Mouse (Mus musculus) heart, embryonic 12.5 days (tissue): ENCODE data around the gene Rdh12. TPM values are rescaled to one million over a fixed set of nuclear protein-coding genes. Genes with fewer than 3 reads are reported as not detected.
"Not testable (repeated sequence)": the region's sequence is repeated elsewhere in the genome, so short reads cannot be mapped to it uniquely, and the experiment has no call there.

Source experiments
- ATAC-seq: fragments of 200-750 bp; cut with Nextera tagmentation; 2 replicates; pipeline ENCODE4 v1.8.0; 2017; ENCODE audit warnings: moderate TSS enrichment, moderate library complexity; ENCODE audit not compliant: insufficient number of reproducible peaks, low FRiP score
- H3K27ac ChIP-seq: fragments of 300-500 bp; sonication (generic); 2 replicates; pipeline ENCODE4 v1.5.1; 2016; ENCODE audit warnings: mild to moderate bottlenecking, moderate library complexity; ENCODE audit not compliant: poor library complexity, severe bottlenecking
- H3K27me3 ChIP-seq: fragments of 300-500 bp; sonication (generic); replicated peaks from 2 replicates; pipeline ENCODE4 v1.6.1; 2016; ENCODE audit warnings: mild to moderate bottlenecking, moderate library complexity
- H3K36me3 ChIP-seq: fragments of 300-500 bp; sonication (generic); 2 replicates; pipeline ENCODE4 v1.6.1; 2016; ENCODE audit warnings: mild to moderate bottlenecking, moderate library complexity
- H3K4me1 ChIP-seq: fragments of 300-500 bp; sonication (generic); replicated peaks from 2 replicates; pipeline ENCODE4 v1.6.1; 2016; ENCODE audit warnings: mild to moderate bottlenecking
- H3K4me2 ChIP-seq: fragments of 300-500 bp; sonication (generic); 2 replicates; pipeline ENCODE4 v1.6.1; 2016; ENCODE audit warnings: mild to moderate bottlenecking, moderate library complexity
- H3K4me3 ChIP-seq: fragments of 300-500 bp; sonication (generic); 2 replicates; pipeline ENCODE4 v1.5.1; 2016; ENCODE audit warnings: mild to moderate bottlenecking
- H3K9ac ChIP-seq: fragments of 300-500 bp; sonication (generic); 2 replicates; pipeline ENCODE4 v1.6.1; 2016; ENCODE audit warnings: mild to moderate bottlenecking, moderate library complexity
- H3K9me3 ChIP-seq: fragments of 300-500 bp; sonication (generic); replicated peaks from 2 replicates; pipeline ENCODE4 v1.6.1; 2016; ENCODE audit warnings: mild to moderate bottlenecking, moderate library complexity
- WGBS: fragments of 180-500 bp; shearing (Covaris S2); methylation state at CpG from one replicate; pipeline ENCODE4 v1.1.7; 2016; 5-methylcytosine and 5-hydroxymethylcytosine counted together
- polyA plus RNA-seq: library from polyadenylated mRNA; unstranded; fragments of >200 nt; fragmentation: Nextera tagmentation; extraction: Ambion mirVana; gene quantifications from 2 replicates; pipeline ENCODE4 v1.2.1, GENCODE M21; 2016

Gene Rdh12
- 0.51 and 0.87 TPM in 2 replicates for polyA plus RNA-seq

DNA sequence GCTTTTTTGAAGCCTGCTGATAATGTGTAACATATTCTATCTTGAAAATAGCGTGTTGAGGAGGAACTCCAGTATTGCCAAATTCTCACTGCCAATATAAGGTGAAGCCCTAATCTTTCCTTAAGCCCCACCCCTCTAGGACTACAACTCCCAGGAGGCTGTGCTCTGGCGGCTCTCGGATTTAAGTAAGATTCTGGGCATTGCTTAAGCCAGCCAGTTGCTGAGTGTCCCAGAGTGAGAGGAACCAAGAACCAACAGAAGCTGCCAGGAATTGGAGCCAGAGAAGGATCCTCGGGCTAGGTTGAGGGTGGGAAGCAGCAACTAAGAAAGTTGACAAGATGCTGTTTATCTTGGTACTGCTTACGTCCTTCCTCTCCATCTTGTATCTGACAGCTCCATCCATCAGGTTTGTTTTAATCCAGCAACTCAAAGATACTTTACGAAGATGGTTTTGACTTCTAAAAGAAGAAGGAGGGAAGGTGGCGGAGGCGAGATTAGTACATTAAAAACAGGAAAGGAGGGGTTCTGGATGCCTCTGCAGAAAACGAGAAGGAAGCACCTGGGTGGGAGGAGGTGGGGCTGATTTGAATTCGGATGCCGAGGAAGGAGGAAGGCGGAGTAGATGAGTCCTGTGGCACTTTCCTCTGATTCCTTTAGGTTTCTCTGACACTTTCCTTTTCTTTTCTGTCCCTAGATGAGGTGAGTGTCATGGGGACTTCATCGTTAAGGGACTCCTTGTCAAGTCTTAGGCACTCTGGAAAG is at the start of gene Rdh12:
Rdh12 (plus strand) TSS at position 212 of the 762 bp plus-strand sequence.
- 5% methylated on average over 13 of the region's 13 CpGs for WGBS
- Histone ChIP-seq H3K4me1 (peaks cover 4% of the 10 kb centered on the region; the same call in 1 of the 2 replicates), H3K27ac (no peak within 1 kb of the TSS), H3K27me3 (no peaks in the 10 kb centered on the region; the same call in 1 of the 2 replicates), H3K9ac (peak within 1 kb of the TSS; percentile 50; the same call in 1 of the 2 replicates), H3K4me2 (peak within 1 kb of the TSS; percentile 77), H3K9me3 (no peaks in the 10 kb centered on the region), H3K36me3 (no peaks in the 10 kb centered on the region), H3K4me3 (peak within 1 kb of the TSS; percentile 48)
- no peak for ATAC-seq

DNA sequence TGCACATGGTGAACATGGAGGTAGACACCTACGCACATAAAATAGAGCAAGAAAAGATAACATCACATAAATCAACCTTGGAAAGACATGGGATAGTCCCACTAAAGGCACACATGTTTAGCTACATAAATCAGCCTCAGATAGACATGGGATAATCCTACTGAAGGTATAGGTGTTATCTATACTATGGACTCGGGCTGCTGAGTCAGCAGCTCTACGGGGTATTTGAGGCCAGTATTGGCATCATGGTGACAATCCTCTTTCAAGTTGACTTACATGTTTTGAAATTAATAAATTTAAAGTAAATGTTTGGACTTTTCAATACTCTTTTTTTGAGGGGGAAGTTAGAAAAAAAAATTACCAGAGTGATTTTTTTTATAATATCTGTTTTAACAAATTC is 45.8 kb upstream of the Rdh12 start:
- H3K9ac ChIP-seq, result no peak overlapping the region
- H3K36me3 ChIP-seq, result peaks cover 63% of the 10 kb centered on the region
- peaks cover 16% of the 10 kb centered on the region for H3K4me1 ChIP-seq
- H3K27ac ChIP-seq, result no peak overlapping the region
- no peaks in the 10 kb centered on the region for H3K27me3 ChIP-seq
- H3K4me3 ChIP-seq, result no peak overlapping the region
- H3K4me2 ChIP-seq, result no peak overlapping the region
- no peaks in the 10 kb centered on the region for H3K9me3 ChIP-seq
- ATAC-seq, result no peak
- WGBS, result 86% methylated on average over 3 of the region's 3 CpGs

DNA sequence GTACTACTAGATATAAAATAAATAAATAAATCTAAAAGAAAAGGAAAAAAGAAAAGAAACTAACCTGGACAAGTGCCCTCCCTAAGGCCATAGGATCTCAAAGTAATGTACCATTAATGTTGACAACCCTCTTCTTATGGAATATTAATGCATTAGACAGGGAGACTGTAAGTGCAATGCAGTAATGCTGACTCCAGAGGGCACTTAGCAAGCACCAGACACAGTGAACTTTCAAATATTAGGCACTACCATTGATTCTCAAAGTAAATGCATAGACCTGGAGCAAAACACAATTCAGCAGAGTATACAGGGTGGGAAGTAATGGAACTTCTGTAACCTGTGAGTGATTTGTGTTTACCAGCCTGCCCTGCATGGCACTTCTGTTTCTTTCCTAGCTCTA is 39.5 kb upstream of the Rdh12 start:
- Histone ChIP-seq H3K27ac (no peak overlapping the region), H3K4me3 (no peak overlapping the region), H3K4me2 (no peak overlapping the region), H3K36me3 (peaks cover 13% of the 10 kb centered on the region), H3K9ac (no peak overlapping the region), H3K4me1 (peaks cover 14% of the 10 kb centered on the region), H3K27me3 (no peaks in the 10 kb centered on the region), H3K9me3 (no peaks in the 10 kb centered on the region)
- ATAC-seq, result no peak

DNA sequence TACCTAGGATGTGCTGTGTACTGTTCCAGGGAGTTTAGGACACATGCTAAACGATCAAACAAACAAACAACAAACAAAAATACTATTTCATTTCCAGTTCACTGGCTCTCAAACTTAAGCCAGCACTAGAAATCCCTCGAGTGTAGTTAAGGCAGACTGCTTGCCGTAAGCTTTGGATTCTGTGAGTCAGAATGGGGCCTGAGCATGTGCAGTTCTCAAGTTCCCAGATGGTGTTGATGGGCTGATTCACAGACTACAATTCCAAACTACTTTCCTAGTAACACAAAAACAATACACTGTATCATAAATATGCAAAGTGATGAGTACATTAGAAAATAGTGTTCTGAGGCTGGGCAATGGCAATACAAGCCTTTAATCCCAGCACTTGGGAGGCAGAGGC is 38.3 kb upstream of the Rdh12 start:
- Histone ChIP-seq H3K4me2 (no peak overlapping the region), H3K27ac (no peak overlapping the region), H3K27me3 (no peaks in the 10 kb centered on the region), H3K36me3 (peaks cover 11% of the 10 kb centered on the region), H3K4me1 (peaks cover 10% of the 10 kb centered on the region), H3K9ac (no peak overlapping the region), H3K4me3 (no peak overlapping the region), H3K9me3 (no peaks in the 10 kb centered on the region)
- ATAC-seq, result no peak
- 81% methylated on average over 3 of the region's 3 CpGs for WGBS

GRCm38 (mm10) chr12:79171269-79171995 is 37.3 kb upstream of the Rdh12 start:
- Histone ChIP-seq H3K4me1 (peaks cover 6% of the 10 kb centered on the region), H3K27ac (no peak overlapping the region), H3K9me3 (no peaks in the 10 kb centered on the region), H3K9ac (peak overlapping the region; percentile 95), H3K4me3 (peak overlapping the region; percentile 98), H3K27me3 (no peaks in the 10 kb centered on the region), H3K36me3 (peaks cover 16% of the 10 kb centered on the region), H3K4me2 (peak overlapping the region; percentile 64)
- no peak for ATAC-seq
- WGBS, result 38% methylated on average over 12 of the region's 12 CpGs

- under 1% methylated on average over 73 of the region's 73 CpGs for WGBS
- ATAC-seq, result peak; percentile 98
- peak within 1 kb of the TSS; percentile 98 for H3K4me3 ChIP-seq
- H3K27me3 ChIP-seq, result no peaks in the 10 kb centered on the region
- H3K9me3 ChIP-seq, result no peaks in the 10 kb centered on the region
- peak within 1 kb of the TSS; percentile 64 for H3K4me2 ChIP-seq
- H3K9ac ChIP-seq, result peak within 1 kb of the TSS; percentile 95
- peak within 1 kb of the TSS; percentile 82 for H3K27ac ChIP-seq
- peaks cover 6% of the 10 kb centered on the region for H3K4me1 ChIP-seq
- H3K36me3 ChIP-seq, result peaks cover 24% of the 10 kb centered on the region
Measured at GRCm38 (mm10) chr12:79172019-79172941, 36.4 kb upstream of the Rdh12 start, which contains the start of gene Vti1b. TSS of gene Vti1b (minus strand) at chr12:79172667.

DNA sequence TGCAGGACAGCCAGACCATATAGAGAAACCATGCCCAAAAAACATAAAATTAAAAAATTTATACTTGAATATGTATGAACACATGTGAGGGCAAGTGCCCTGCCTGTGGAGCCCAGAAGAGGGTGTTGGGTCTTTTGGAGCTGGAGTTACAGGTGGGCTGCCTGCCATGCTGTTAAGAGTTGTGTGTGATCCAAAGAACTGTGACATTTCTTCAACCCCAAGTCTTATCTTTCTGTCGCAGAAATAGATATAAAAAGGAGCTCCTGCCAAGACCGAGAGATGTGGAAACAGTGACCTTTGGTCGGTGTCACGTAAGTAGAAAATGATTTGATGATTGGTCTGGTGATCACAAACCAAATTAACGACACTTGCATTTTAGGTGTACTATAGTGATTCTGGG is 35.0 kb upstream of the Rdh12 start:
- Histone ChIP-seq H3K27ac (no peak overlapping the region), H3K27me3 (no peaks in the 10 kb centered on the region), H3K9me3 (no peaks in the 10 kb centered on the region), H3K9ac (no peak overlapping the region), H3K4me2 (no peak overlapping the region), H3K36me3 (peaks cover 30% of the 10 kb centered on the region), H3K4me1 (peaks cover 6% of the 10 kb centered on the region), H3K4me3 (no peak overlapping the region)
- ATAC-seq, result no peak
- 65% methylated on average over 5 of the region's 5 CpGs for WGBS

DNA sequence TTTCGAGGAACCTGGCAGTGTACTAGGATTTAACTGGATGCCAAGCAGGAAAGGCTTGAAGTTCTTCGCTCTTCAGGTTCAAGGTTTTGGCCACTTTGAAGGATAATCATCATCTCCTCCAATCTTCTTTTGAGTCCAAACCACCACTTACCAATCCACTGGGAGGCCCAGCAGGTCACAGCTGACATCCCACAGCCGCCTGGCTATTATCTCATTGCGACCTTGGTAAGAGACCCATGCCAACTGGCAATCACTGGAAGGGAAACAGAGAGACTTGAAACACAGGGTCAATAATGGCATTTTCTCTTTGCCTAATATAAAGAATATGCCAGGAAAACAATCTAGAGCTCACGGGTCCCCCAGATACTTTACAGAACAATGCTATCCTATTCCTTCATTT is 32.7 kb upstream of the Rdh12 start:
- Histone ChIP-seq H3K4me3 (no peak overlapping the region), H3K27me3 (no peaks in the 10 kb centered on the region)
- ATAC-seq, result no peak

GRCm38 (mm10) chr12:79185160-79185559 is 23.6 kb upstream of the Rdh12 start:
- 79% methylated on average over 5 of the region's 6 CpGs for whole genome bisulfite sequencing

More for the DNA sequence above, 32.7 kb upstream of the Rdh12 start:
- Histone ChIP-seq H3K9me3 (no peaks in the 10 kb centered on the region), H3K27ac (no peak overlapping the region), H3K36me3 (peaks cover 33% of the 10 kb centered on the region), H3K4me1 (peaks cover 6% of the 10 kb centered on the region), H3K4me2 (no peak overlapping the region), H3K9ac (no peak overlapping the region)
- 89% methylated on average over 5 of the region's 5 CpGs for WGBS

GRCm38 (mm10) chr12:79190931-79191673 is 17.6 kb upstream of the Rdh12 start:
- Histone ChIP-seq H3K9me3 (no peaks in the 10 kb centered on the region), H3K36me3 (peaks cover 24% of the 10 kb centered on the region), H3K4me3 (peak overlapping the region; percentile 79), H3K27ac (peak overlapping the region; percentile 56), H3K4me2 (peak overlapping the region; percentile 94), H3K9ac (peak overlapping the region; percentile 80), H3K4me1 (peaks cover 12% of the 10 kb centered on the region), H3K27me3 (no peaks in the 10 kb centered on the region)
- under 1% methylated on average over 18 of the region's 18 CpGs for WGBS
- peak; percentile 90 for ATAC-seq

More at GRCm38 (mm10) chr12:79185160-79185559, 23.6 kb upstream of the Rdh12 start:
- not testable (repeated sequence) for H3K4me2 ChIP-seq, H3K4me3 ChIP-seq, H3K9ac ChIP-seq, H3K27me3 ChIP-seq, H3K4me1 ChIP-seq, ATAC-seq, H3K9me3 ChIP-seq, H3K27ac ChIP-seq
- H3K36me3 ChIP-seq, result peaks cover 77% of the 10 kb centered on the region
